Mouse (Mus musculus): ENCODE data around the gene Gins1.

- no peak for TF ChIP-seq CTCF (IDR thresholded peaks at IDR 0.05; ENCODE audit: insufficient read depth, low read length)
- no peak for TF ChIP-seq POLR2A (IDR thresholded peaks at IDR 0.05; ENCODE audit: borderline replicate concordance, extremely low read depth, low read depth, low read length)
These were observed 43.6 kb downstream of the Gins1 start for GRCm38 (mm10) chr2:150948786-150949185.
